Mouse (Mus musculus) embryonic facial prominence, embryonic 14.5 days (tissue): ENCODE data around the gene Srgap2. TPM values are rescaled to one million over a fixed set of nuclear protein-coding genes. Genes with fewer than 3 reads are reported as not detected.
A peak's percentile ranks its signal among the peaks of the same experiment; 100 is the strongest.
"Not testable (repeated sequence)": the region's sequence is repeated elsewhere in the genome, so short reads cannot be mapped to it uniquely, and the experiment has no call there.

Experiments used
- ATAC-seq: fragments of 200-750 bp; cut with Nextera tagmentation; 2 replicates; pipeline ENCODE4 v1.8.0; 2017; ENCODE audit warnings: low read depth, moderate number of reproducible peaks, moderate TSS enrichment
- DNase-seq: peaks from one replicate; pipeline ENCODE4 v3.0.0-alpha.2; 2015; ENCODE audit warnings: low spot score
- H3K27ac ChIP-seq: fragments of 300-500 bp; sonication (generic); replicated peaks from 2 replicates; pipeline ENCODE4 v1.5.1; 2014; ENCODE audit warnings: low read depth, mild to moderate bottlenecking, low read length, moderate library complexity
- H3K27me3 ChIP-seq: fragments of 300-500 bp; sonication (generic); replicated peaks from 2 replicates; pipeline ENCODE4 v1.6.1; 2014; ENCODE audit warnings: low read length; ENCODE audit not compliant: control insufficient read depth, insufficient read depth
- H3K36me3 ChIP-seq: fragments of 300-500 bp; sonication (generic); 2 replicates; pipeline ENCODE4 v1.6.1; 2014; ENCODE audit warnings: low read length, mixed read lengths; ENCODE audit not compliant: control insufficient read depth, insufficient read depth
- H3K4me1 ChIP-seq: fragments of 300-500 bp; sonication (generic); 2 replicates; pipeline ENCODE4 v1.6.1; 2014; ENCODE audit warnings: antibody characterized with exemption, low read length; ENCODE audit not compliant: control insufficient read depth, insufficient read depth
- H3K4me2 ChIP-seq: fragments of 300-500 bp; sonication (generic); 2 replicates; pipeline ENCODE4 v1.6.1; 2014; ENCODE audit warnings: low read depth, mild to moderate bottlenecking, low read length, moderate library complexity, mixed read lengths
- H3K4me3 ChIP-seq: fragments of 300-500 bp; sonication (generic); 2 replicates; pipeline ENCODE4 v1.5.1; 2014; ENCODE audit warnings: low read depth, mild to moderate bottlenecking, low read length
- H3K9ac ChIP-seq: fragments of 300-500 bp; sonication (generic); 2 replicates; pipeline ENCODE4 v1.6.1; 2014; ENCODE audit warnings: low read depth, mild to moderate bottlenecking, low read length, moderate library complexity, mixed read lengths
- H3K9me3 ChIP-seq: fragments of 300-500 bp; sonication (generic); 2 replicates; pipeline ENCODE4 v1.6.1; 2016; ENCODE audit warnings: low read length; ENCODE audit not compliant: control insufficient read depth
- WGBS: fragments of 180-500 bp; shearing (Covaris S2); extraction: QIAGEN DNeasy Blood & Tissue Kit; methylation state at CpG from one replicate; pipeline ENCODE4 v1.1.7; 2014; 5-methylcytosine and 5-hydroxymethylcytosine counted together
- polyA plus RNA-seq: library from polyadenylated mRNA; unstranded; fragments of >200 nt; fragmentation: Nextera tagmentation; extraction: Ambion mirVana; gene quantifications from 2 replicates; pipeline ENCODE4 v1.2.1, GENCODE M21; 2014

Gene Srgap2
- polyA plus RNA-seq, 1 experiment from 2014 or later, result 21.3 TPM

DNA sequence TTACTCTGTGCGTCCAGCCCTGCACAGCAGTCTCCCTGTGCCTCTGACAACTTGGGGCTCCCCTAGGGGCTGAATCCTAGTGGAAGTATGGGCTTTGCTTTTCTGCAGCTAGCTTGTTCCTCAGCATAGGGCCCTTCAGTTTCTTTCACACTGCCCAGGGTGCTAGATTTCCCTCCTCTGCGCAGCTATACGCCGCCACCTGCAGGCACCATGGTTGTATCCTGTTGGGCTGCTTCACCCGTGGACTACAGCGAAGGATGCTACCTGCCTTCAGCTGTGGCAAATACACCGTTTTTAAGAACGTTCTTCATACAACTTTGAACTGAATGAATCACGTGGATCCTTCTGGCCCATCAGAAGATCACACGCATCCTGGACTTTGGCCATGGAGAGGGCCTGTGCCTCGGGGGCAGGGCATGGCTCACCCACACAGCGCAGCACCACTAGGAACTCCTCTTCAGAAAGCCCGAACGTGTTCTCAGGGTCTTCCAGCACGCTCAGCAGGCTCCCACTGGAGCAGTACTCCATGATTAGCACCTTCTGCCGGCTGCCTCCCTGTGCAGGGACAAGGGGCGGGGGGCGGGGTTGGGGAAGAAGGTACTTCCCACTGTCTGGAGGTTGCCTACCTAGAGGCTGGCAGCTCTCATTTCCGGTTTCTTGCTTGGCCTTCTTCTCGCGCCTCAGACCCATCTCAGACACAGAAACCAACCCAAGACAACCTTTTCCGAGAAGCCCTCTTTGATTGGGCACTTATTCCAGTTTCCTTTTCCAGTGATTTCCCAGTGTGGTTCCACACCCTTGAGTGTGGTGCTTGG, 252.2 kb downstream of the Srgap2 start:
- 46% methylated on average over 22 of the region's 22 CpGs for WGBS
- Histone ChIP-seq H3K27me3 (no peaks in the 10 kb centered on the region), H3K27ac (no peak overlapping the region), H3K9me3 (no peaks in the 10 kb centered on the region), H3K36me3 (no peaks in the 10 kb centered on the region), H3K4me3 (no peak overlapping the region), H3K4me1 (peaks cover 6% of the 10 kb centered on the region; the same call in 1 of the 2 replicates), H3K4me2 (no peak overlapping the region), H3K9ac (no peak overlapping the region)
- no peak for ATAC-seq
- no peak for DNase-seq

DNA sequence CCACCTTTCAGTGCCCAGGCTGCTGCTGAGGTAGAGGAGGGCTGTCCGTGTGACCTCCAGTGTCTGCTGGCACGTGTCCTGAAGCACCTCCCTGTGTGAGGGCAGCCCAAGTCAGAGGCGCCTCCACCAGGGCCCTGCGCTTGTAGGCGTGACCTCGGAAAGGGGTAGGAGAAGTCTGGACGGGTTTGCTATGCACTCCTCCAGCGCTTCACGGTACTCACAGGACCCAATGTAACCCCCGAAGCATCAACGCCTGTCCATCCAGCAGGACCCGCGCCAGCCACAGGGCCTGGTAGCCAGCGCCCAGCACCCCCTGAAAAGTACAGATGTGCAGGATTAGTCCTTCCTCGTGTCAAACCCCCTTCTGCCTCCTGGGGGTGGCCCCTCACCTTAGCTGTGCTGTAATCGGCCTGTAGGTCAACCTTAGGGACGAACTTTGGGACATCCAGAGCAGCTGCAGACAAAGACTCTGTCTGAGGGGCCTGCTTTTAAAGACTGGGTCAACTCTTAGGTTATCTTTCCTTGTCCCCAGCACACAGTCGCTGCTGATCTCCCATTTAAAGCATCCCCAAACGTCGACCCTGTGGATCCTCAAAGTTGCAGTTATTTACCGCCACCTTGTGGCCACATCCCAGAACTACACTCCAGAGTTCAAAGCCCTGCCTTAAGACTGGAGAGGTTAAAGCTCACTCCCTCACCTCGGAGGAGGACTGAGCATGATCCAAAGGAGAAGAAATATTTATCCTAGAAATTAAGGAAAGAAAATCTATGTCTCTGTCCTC, 257.2 kb downstream of the Srgap2 start:
- Histone ChIP-seq H3K9ac (peak overlapping the region; percentile 34; the same call in 1 of the 2 replicates), H3K36me3 (no peaks in the 10 kb centered on the region), H3K4me2 (no peak overlapping the region), H3K9me3 (no peaks in the 10 kb centered on the region), H3K27ac (no peak overlapping the region), H3K4me1 (no peaks in the 10 kb centered on the region), H3K4me3 (no peak overlapping the region), H3K27me3 (no peaks in the 10 kb centered on the region)
- ATAC-seq (peak; percentile 72), DNase-seq (peak; percentile 68)
- 26% methylated on average over 22 of the region's 22 CpGs for WGBS

DNA sequence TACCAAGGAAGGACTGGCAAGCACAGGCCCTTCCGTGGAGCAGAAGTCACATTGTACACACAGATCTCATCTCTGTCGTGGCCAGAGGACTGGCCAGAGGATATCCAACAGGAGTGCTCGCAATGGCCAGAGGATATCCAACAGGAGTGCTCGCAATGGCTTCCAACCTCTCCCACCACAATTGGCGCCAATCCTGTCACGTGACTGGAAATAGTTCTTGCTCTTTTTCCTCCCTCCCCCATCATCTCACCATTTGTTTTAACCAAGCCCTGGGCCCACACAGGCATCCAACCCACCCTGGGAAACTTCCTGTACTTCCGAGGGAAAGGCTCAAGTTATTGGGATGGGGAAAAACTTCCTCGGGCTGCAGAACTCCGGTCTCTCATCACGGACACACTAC, 258.4 kb downstream of the Srgap2 start:
- WGBS, result 81% methylated on average over 10 of the region's 10 CpGs
- Histone ChIP-seq H3K9me3 (no peaks in the 10 kb centered on the region), H3K4me2 (no peak overlapping the region), H3K9ac (no peak overlapping the region), H3K36me3 (no peaks in the 10 kb centered on the region), H3K27ac (no peak overlapping the region), H3K27me3 (no peaks in the 10 kb centered on the region), H3K4me1 (no peaks in the 10 kb centered on the region), H3K4me3 (no peak overlapping the region)
- ATAC-seq (no peak), DNase-seq (no peak)

DNA sequence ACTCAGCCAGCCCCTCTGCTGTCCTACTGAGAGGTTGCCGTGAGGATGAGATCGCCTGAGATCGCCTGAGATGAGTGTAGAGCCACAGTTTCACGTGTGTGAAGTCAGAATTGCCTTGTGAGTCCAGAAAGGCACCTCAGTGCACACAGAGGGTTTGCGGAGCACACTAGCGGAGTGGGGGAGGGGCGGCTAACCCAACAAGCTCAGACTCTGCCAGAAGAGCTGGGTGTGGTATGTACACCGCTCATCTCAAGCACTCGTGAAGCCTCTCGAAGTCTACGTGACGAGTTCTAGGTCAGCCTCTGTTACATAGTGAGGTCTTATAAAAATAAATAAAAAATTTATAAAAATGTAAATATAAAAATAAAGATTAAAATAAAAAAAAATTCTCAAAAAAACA, 263.2 kb downstream of the Srgap2 start:
- H3K4me1 ChIP-seq, result no peaks in the 10 kb centered on the region
- 70% methylated on average over 12 of the region's 12 CpGs for WGBS
- H3K4me2 ChIP-seq, result no peak overlapping the region
- H3K36me3 ChIP-seq, result no peaks in the 10 kb centered on the region
- H3K27me3 ChIP-seq, result no peaks in the 10 kb centered on the region
- DNase-seq, result no peak
- H3K4me3 ChIP-seq, result no peak overlapping the region
- H3K9me3 ChIP-seq, result no peaks in the 10 kb centered on the region
- no peak for ATAC-seq
- no peak overlapping the region for H3K9ac ChIP-seq
- no peak overlapping the region for H3K27ac ChIP-seq

DNA sequence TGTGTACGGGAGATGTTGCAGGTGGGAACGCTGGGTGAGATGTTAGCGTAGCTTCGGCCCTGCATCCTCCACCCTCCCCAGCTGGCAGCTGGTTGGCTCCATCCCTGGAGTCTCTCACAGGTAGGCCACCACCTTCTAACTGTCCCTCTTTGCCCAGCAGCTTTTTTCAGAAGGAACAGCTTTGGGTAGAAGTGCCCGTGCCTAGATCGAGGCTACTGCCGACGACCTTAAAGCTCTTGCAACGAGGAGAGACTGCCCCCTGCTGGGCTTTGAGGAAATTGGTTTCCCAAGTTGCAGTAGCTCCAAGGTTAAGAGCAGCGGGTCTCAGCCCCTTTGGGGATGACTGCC, 266.9 kb downstream of the Srgap2 start:
- WGBS, result 21% methylated on average over 10 of the region's 10 CpGs
- Histone ChIP-seq H3K27me3 (no peaks in the 10 kb centered on the region), H3K27ac (no peak overlapping the region), H3K9me3 (no peaks in the 10 kb centered on the region), H3K4me2 (no peak overlapping the region), H3K4me1 (no peaks in the 10 kb centered on the region), H3K9ac (no peak overlapping the region), H3K4me3 (no peak overlapping the region), H3K36me3 (no peaks in the 10 kb centered on the region)
- DNase-seq, result peak; percentile 81
- ATAC-seq, result no peak

DNA sequence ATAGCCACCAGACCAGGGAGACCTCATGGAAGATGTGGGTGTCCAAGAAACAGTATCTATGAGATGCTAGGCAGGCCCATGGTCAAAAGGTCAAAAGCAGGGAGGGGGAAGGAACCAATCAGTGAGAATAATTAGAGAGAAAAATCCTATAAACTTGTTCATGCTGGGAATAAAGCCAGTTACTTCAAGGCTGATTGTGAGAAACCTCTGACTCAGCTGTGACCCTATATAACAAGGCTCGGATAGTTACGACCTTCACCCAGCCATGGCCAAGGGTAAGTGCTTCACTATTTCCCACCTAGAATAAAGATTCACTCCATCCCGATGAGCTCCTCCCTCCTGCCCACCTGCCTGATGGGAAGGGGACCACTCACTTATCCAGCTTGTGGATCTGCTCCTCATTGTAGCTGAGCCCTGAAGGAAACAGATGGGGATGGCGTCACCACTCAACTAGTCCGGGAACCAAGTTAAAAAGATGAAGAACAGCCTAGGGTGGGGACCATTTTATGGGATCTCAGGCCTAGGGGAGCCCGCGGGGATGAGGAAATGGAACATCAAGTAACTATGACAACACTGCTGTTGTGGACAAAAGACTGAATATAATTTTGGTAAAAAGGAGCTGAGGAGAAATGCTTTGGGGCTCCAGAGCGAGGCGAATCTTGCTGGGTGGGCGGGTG, 267.4 kb downstream of the Srgap2 start:
- H3K36me3 ChIP-seq, result no peaks in the 10 kb centered on the region
- H3K27me3 ChIP-seq, result no peaks in the 10 kb centered on the region
- H3K9ac ChIP-seq, result no peak overlapping the region
- H3K4me2 ChIP-seq, result no peak overlapping the region
- H3K9me3 ChIP-seq, result no peaks in the 10 kb centered on the region
- no peak overlapping the region for H3K27ac ChIP-seq
- H3K4me1 ChIP-seq, result no peaks in the 10 kb centered on the region
- H3K4me3 ChIP-seq, result no peak overlapping the region
- 57% methylated on average over 10 of the region's 10 CpGs for WGBS
- ATAC-seq, result 0 out of 2 replicates have a peak, but pooled peaks have one; percentile 16
- DNase-seq, result no peak

DNA sequence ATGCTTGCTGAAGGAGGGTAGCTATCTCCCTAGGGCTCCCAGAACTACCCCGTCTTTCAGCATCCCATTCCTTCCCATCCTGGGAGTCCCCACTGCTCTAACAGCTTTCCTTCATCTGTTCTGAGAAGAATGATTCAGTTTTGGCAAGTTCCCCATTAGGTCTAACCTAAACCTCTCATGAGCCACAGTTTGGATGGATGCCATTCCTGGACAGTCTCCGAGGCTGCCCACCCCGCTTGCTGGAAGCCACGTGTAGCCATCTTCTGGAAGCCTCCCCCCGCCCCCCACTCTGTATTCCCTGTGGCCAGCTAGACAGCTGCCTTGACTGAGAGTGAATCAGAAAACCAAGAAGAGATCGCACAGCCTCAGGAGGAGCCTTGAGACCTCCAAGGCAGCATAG, 269.9 kb downstream of the Srgap2 start:
- no peak overlapping the region for H3K4me3 ChIP-seq
- ATAC-seq (no peak), DNase-seq (no peak)
- H3K27ac ChIP-seq, result no peak overlapping the region
- H3K9me3 ChIP-seq, result no peaks in the 10 kb centered on the region
- H3K9ac ChIP-seq, result no peak overlapping the region
- 78% methylated on average over 6 of the region's 6 CpGs for WGBS
- no peaks in the 10 kb centered on the region for H3K27me3 ChIP-seq
- no peaks in the 10 kb centered on the region for H3K4me1 ChIP-seq
- H3K4me2 ChIP-seq, result no peak overlapping the region
- H3K36me3 ChIP-seq, result no peaks in the 10 kb centered on the region

GRCm38 (mm10) chr1:131252516-131253250, 274.5 kb downstream of the Srgap2 start:
- H3K4me1 ChIP-seq, H3K9me3 ChIP-seq, H3K27ac ChIP-seq, DNase-seq, H3K9ac ChIP-seq, H3K4me2 ChIP-seq, H3K27me3 ChIP-seq, ATAC-seq, H3K36me3 ChIP-seq, H3K4me3 ChIP-seq: not testable (repeated sequence)
- 78% methylated on average over 7 of the region's 7 CpGs for WGBS
